Mouse (Mus musculus): ENCODE data around the gene Cnst.

DNA sequence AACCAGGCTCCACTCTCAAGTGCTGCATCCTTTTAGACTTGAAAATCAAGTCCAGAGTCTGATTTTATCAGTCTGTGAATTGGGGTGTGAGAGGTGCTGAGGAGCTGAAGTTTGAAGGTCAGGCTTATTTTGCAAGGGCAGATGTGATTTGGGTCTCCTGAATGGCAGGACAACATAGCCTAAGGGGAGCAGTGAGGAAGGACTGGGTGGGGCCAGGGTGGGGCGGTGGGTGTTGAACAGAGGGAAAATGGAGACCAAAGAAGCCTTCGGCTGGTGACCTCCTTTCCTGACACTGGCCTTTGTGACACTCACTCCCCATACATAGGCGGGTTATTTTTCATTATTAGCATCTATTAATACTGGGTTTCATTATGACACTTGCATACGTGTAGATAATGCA, 81.7 kb downstream of the Cnst start:
- TF ChIP-seq POLR2A (IDR thresholded peaks at IDR 0.05; ENCODE audit: control insufficient read depth, extremely low read depth, insufficient read depth, low read length, poor library complexity) (no peak), CTCF (IDR thresholded peaks at IDR 0.05; ENCODE audit: borderline replicate concordance, control insufficient read depth, extremely low read depth, insufficient read depth, low read length, poor library complexity) (no peak)

Measured in thymus, adult 2 months (tissue).